Mouse (Mus musculus) MEL (cell line): ENCODE results near the gene Shisa4. TPM values are rescaled to one million over a fixed set of nuclear protein-coding genes. Genes with fewer than 3 reads are reported as not detected.

ENCODE experiments used
- DNase-seq: peaks from one replicate; pipeline ENCODE4 v3.0.0; 2011; ENCODE audit warnings: low read depth, low spot score
- H3K27ac ChIP-seq: 2 replicates; pipeline ENCODE4 v1.5.1; 2012; ENCODE audit warnings: low read depth, mild to moderate bottlenecking, control low read depth, low read length, moderate library complexity; ENCODE audit not compliant: control insufficient read depth
- H3K27me3 ChIP-seq, 2 experiments: fragments of 150-350 bp in 1 of 2; sonication (generic) in 1 of 2; 2 replicates each; pipeline ENCODE4 v1.6.1; 2012; ENCODE audit warnings: low read length in 2 of 2, mild to moderate bottlenecking in 2 of 2, improper control_type of control experiment in 1 of 2, moderate library complexity in 1 of 2; ENCODE audit not compliant: insufficient read depth in 2 of 2, control insufficient read depth in 1 of 2
- H3K36me3 ChIP-seq, 2 experiments: 2 replicates each; pipeline ENCODE4 v1.6.1; 2012 to 2014; ENCODE audit warnings: low read length in 2 of 2, improper control_type of control experiment in 1 of 2, inconsistent platforms in 1 of 2, mild to moderate bottlenecking in 1 of 2; ENCODE audit not compliant: insufficient read depth in 2 of 2, control insufficient read depth in 1 of 2
- H3K4me1 ChIP-seq, 2 experiments: fragments of 150-350 bp in 1 of 2; sonication (generic) in 1 of 2; 2 replicates each; pipeline ENCODE4 v1.6.1; 2012; ENCODE audit warnings: low read length in 2 of 2, improper control_type of control experiment in 1 of 2, mild to moderate bottlenecking in 1 of 2; ENCODE audit not compliant: insufficient read depth in 2 of 2, control insufficient read depth in 1 of 2
- H3K4me3 ChIP-seq, 2 experiments: fragments of 150-350 bp in 1 of 2; sonication (generic) in 1 of 2; 2 replicates each; pipeline ENCODE4 v1.5.1; 2012; ENCODE audit warnings: low read depth in 2 of 2, low read length in 2 of 2, mild to moderate bottlenecking in 2 of 2, moderate library complexity in 2 of 2, control low read depth in 1 of 2, improper control_type of control experiment in 1 of 2; ENCODE audit not compliant: control insufficient read depth in 1 of 2, insufficient read depth in 1 of 2
- H3K79me2 ChIP-seq: 2 replicates; pipeline ENCODE4 v1.6.1; 2012; ENCODE audit warnings: mild to moderate bottlenecking, low read length, moderate library complexity; ENCODE audit not compliant: control insufficient read depth, poor library complexity, insufficient read depth
- H3K9ac ChIP-seq: 2 replicates; pipeline ENCODE4 v1.6.1; 2012; ENCODE audit warnings: low read depth, mild to moderate bottlenecking, control low read depth, low read length, moderate library complexity; ENCODE audit not compliant: control insufficient read depth, poor library complexity, severe bottlenecking
- H3K9me3 ChIP-seq: fragments of 150-350 bp; sonication (generic); replicated peaks from 2 replicates; pipeline ENCODE4 v1.6.1; 2012; ENCODE audit warnings: mild to moderate bottlenecking, low read length, improper control_type of control experiment, moderate library complexity; ENCODE audit not compliant: insufficient read depth
- BHLHE40 ChIP-seq: IDR thresholded peaks from 2 replicates; pipeline ENCODE4 v1.6.1; 2012; ENCODE audit warnings: low read depth, mild to moderate bottlenecking, inconsistent platforms, low read length, improper control_type of control experiment, borderline replicate concordance
- CHD2 ChIP-seq: IDR thresholded peaks from 2 replicates; pipeline ENCODE4 v1.6.1; 2011; ENCODE audit warnings: low read length, improper control_type of control experiment
- ELF1 ChIP-seq: IDR thresholded peaks from 2 replicates; pipeline ENCODE4 v1.6.1; 2014; ENCODE audit warnings: low read depth, mild to moderate bottlenecking, inconsistent platforms, low read length, improper control_type of control experiment, moderate library complexity
- EP300 ChIP-seq, 2 experiments: IDR thresholded peaks; 2 replicates each; pipeline ENCODE4 v1.6.1; 2011; ENCODE audit warnings: improper control_type of control experiment in 2 of 2, low read length in 2 of 2, low read depth in 1 of 2, mild to moderate bottlenecking in 1 of 2
- ETS1 ChIP-seq: IDR thresholded peaks from 2 replicates; pipeline ENCODE4 v1.6.1; 2012; ENCODE audit warnings: low read depth, mild to moderate bottlenecking, inconsistent platforms, low read length, improper control_type of control experiment, moderate library complexity
- GABPA ChIP-seq: IDR thresholded peaks from 2 replicates; pipeline ENCODE4 v1.6.1; 2012; ENCODE audit warnings: low read depth, mild to moderate bottlenecking, inconsistent platforms, low read length, improper control_type of control experiment, moderate library complexity
- GATA1 ChIP-seq: IDR thresholded peaks from 2 replicates; pipeline ENCODE4 v1.6.1; 2011; ENCODE audit warnings: low read depth, low read length, improper control_type of control experiment
- JUND ChIP-seq: IDR thresholded peaks from 2 replicates; pipeline ENCODE4 v1.6.1; 2011; ENCODE audit warnings: low read depth, mild to moderate bottlenecking, improper control_type of control experiment, low read length
- MAX ChIP-seq: IDR thresholded peaks from 2 replicates; pipeline ENCODE4 v1.6.1; 2011; ENCODE audit warnings: low read length, improper control_type of control experiment
- MAZ ChIP-seq: IDR thresholded peaks from 2 replicates; pipeline ENCODE4 v1.6.1; 2012; ENCODE audit warnings: low read depth, mild to moderate bottlenecking, inconsistent platforms, low read length, improper control_type of control experiment
- NELFE ChIP-seq: IDR thresholded peaks from 2 replicates; pipeline ENCODE4 v1.6.1; 2011; ENCODE audit warnings: low read depth, low read length, improper control_type of control experiment
- NRF1 ChIP-seq: IDR thresholded peaks from 2 replicates; pipeline ENCODE4 v1.6.1; 2014; ENCODE audit warnings: low read depth, mild to moderate bottlenecking, inconsistent platforms, low read length, improper control_type of control experiment, moderate library complexity; ENCODE audit not compliant: poor library complexity, insufficient read depth, severe bottlenecking
- POLR2A ChIP-seq, 2 experiments: IDR thresholded peaks; 2 replicates each; pipeline ENCODE4 v1.6.1; 2011 to 2012; ENCODE audit warnings: low read length in 2 of 2, mild to moderate bottlenecking in 2 of 2, control low read depth in 1 of 2, improper control_type of control experiment in 1 of 2, low read depth in 1 of 2, moderate library complexity in 1 of 2; ENCODE audit not compliant: control insufficient read depth in 1 of 2, insufficient read depth in 1 of 2, poor library complexity in 1 of 2
- POLR2AphosphoS5 ChIP-seq: IDR thresholded peaks from 2 replicates; pipeline ENCODE4 v1.6.1; 2012; ENCODE audit warnings: low read depth, borderline replicate concordance, mild to moderate bottlenecking, inconsistent platforms, low read length, moderate library complexity, mixed read lengths
- RAD21 ChIP-seq: IDR thresholded peaks from 2 replicates; pipeline ENCODE4 v1.6.1; 2011; ENCODE audit warnings: mild to moderate bottlenecking, low read depth, low read length, improper control_type of control experiment
- RCOR1 ChIP-seq: IDR thresholded peaks from 2 replicates; pipeline ENCODE4 v1.6.1; 2012; ENCODE audit warnings: low read depth, mild to moderate bottlenecking, inconsistent platforms, low read length, improper control_type of control experiment
- TBP ChIP-seq: IDR thresholded peaks from 2 replicates; pipeline ENCODE4 v1.8.0; 2011; ENCODE audit warnings: low read depth, low read length, improper control_type of control experiment
- UBTF ChIP-seq: IDR thresholded peaks from 2 replicates; pipeline ENCODE4 v1.6.1; 2012; ENCODE audit warnings: low read depth, mild to moderate bottlenecking, inconsistent platforms, low read length, improper control_type of control experiment, moderate library complexity, borderline replicate concordance; ENCODE audit not compliant: insufficient read depth
- USF1 ChIP-seq: IDR thresholded peaks from 2 replicates; pipeline ENCODE4 v1.6.1; 2014; ENCODE audit warnings: low read depth, mild to moderate bottlenecking, inconsistent platforms, low read length, improper control_type of control experiment, moderate library complexity
- ZMIZ1 ChIP-seq: IDR thresholded peaks from 2 replicates; pipeline ENCODE4 v1.6.1; 2012; ENCODE audit warnings: low read depth, mild to moderate bottlenecking, inconsistent platforms, low read length, improper control_type of control experiment, moderate library complexity
- polyA plus RNA-seq, 2 experiments: library from polyadenylated mRNA; stranded (reverse) in 1 of 2; unstranded in 1 of 2; fragments of >175 nt in 1 of 2; fragments of >200 nt in 1 of 2; gene quantifications; 2 replicates each; pipeline versions ENCODE4 v1.2.1 to v1.2.4; 2012; ENCODE audit warnings: low replicate concordance in 2 of 2, low read depth in 1 of 2; ENCODE audit not compliant: insufficient read length in 2 of 2, insufficient read depth in 1 of 2, missing spikeins in 1 of 2
- total RNA-seq: library from RNA; depleted of rRNA; stranded (reverse); fragments of 300-350 nt; gene quantifications from 2 replicates; pipeline ENCODE4 v1.2.3, GENCODE M21; 2012; rRNA removed

Shisa4 gene
- total and polyA plus RNA-seq, 3 experiments: not detected

DNA sequence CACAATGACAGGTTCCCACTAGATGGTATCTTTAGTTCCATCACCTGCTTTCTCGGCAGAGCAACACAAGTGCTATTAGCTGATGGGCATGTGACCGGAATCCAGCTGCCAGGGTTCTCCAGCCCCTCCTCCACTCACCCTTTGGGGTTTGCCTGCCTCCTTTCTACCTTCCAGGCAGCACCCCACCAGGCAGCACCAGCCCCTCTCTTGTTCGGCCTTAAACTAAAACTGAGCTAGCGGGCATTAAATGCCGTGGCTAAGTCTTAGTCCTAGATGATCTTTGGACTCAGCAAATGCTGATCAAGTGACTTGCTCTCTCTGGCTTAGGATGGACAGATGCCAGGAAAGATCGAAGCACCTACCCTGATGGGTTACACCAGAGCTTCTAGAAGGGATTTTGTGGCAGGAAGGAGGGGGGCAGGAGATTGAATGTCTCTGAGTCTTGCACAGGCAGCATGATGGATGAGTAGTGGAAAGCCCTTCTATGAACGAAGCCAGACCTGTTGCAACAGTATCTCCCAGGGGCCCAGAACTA is 51.6 kb downstream of the Shisa4 start:
- no peaks in the 10 kb centered on the region for H3K36me3 ChIP-seq
- no peak for TF ChIP-seq MAZ
- no peak for TF ChIP-seq ELF1
- TF ChIP-seq POLR2AphosphoS5: no peak
- no peak for TF ChIP-seq USF1
- TF ChIP-seq NRF1: no peak
- TF ChIP-seq POLR2A (IDR thresholded peaks at IDR 0.05; ENCODE audit: control insufficient read depth in 1 of 2, insufficient read depth in 1 of 2, low read depth in 1 of 2, low read length in 2 of 2, poor library complexity in 1 of 2): no peak
- TF ChIP-seq TBP: no peak
- no peak for TF ChIP-seq NELFE
- TF ChIP-seq GATA1: no peak
- TF ChIP-seq ETS1: no peak
- TF ChIP-seq CHD2: no peak
- TF ChIP-seq MAX: no peak
- TF ChIP-seq ZMIZ1: no peak
- TF ChIP-seq BHLHE40: no peak
- no peak for TF ChIP-seq RCOR1
- TF ChIP-seq UBTF: no peak
- no peak for TF ChIP-seq EP300 (IDR thresholded peaks at IDR 0.05; ENCODE audit: low read depth in 1 of 2, low read length in 2 of 2)
- TF ChIP-seq JUND: no peak
- TF ChIP-seq GABPA: no peak
- no peak for TF ChIP-seq RAD21
- TF ChIP-seq, all 39 proteins: peak for 0
- H3K27me3 ChIP-seq: peaks cover 21 to 25% of the 10 kb centered on the region in 2 experiments
- no peaks in the 10 kb centered on the region for H3K79me2 ChIP-seq
- no peak overlapping the region for H3K27ac ChIP-seq
- H3K4me3 ChIP-seq: no peak overlapping the region
- no peaks in the 10 kb centered on the region for H3K4me1 ChIP-seq
- no peaks in the 10 kb centered on the region for H3K9me3 ChIP-seq
- DNase-seq: no peak
- H3K9ac ChIP-seq: no peak overlapping the region

Other genes starting within 250 kb of the Shisa4 start
- 173 and 202 TPM in 2 replicates for gene Ptpn7, start 242.5 kb downstream of the Shisa4 start, total RNA-seq
- gene Ptpn7, start 242.5 kb downstream of the Shisa4 start, polyA plus RNA-seq: 100 to 1,000 TPM in 1 of 2 experiments, not detected in 1; 215 TPM
- gene Arl8a, start 228.4 kb downstream of the Shisa4 start, total RNA-seq: 8.0 and 9.0 TPM in 2 replicates
- gene Arl8a, start 228.4 kb downstream of the Shisa4 start, polyA plus RNA-seq: 10 to 100 TPM in 1 of 2 experiments, not detected in 1; 47.7 TPM
- not detected in 2 replicates for gene Gpr37l1, start 207.6 kb downstream of the Shisa4 start, total RNA-seq
- gene Gpr37l1, start 207.6 kb downstream of the Shisa4 start, polyA plus RNA-seq: not detected
- gene Elf3, start 116.7 kb downstream of the Shisa4 start, total RNA-seq: not detected in 2 replicates
- not detected for gene Elf3, start 116.7 kb downstream of the Shisa4 start, polyA plus RNA-seq
- gene Rnpep, start 91.2 kb downstream of the Shisa4 start, total RNA-seq: 6.5 and 8.1 TPM in 2 replicates
- gene Rnpep, start 91.2 kb downstream of the Shisa4 start, polyA plus RNA-seq: 10 to 100 TPM in 1 of 2 experiments, not detected in 1; 17.4 TPM
- 177 and 182 TPM in 2 replicates for gene Timm17a, start 61.5 kb downstream of the Shisa4 start, total RNA-seq
- gene Timm17a, start 61.5 kb downstream of the Shisa4 start, polyA plus RNA-seq: 100 to 1,000 TPM in 1 of 2 experiments, not detected in 1; 315 TPM
- gene Lmod1, start 50.4 kb downstream of the Shisa4 start, total RNA-seq: not detected in 2 replicates
- not detected for gene Lmod1, start 50.4 kb downstream of the Shisa4 start, polyA plus RNA-seq
- 27.4 and 29.2 TPM in 2 replicates for gene Ipo9, start 55.3 kb upstream of the Shisa4 start, total RNA-seq
- gene Ipo9, start 55.3 kb upstream of the Shisa4 start, polyA plus RNA-seq: 10 to 100 TPM in 1 of 2 experiments, not detected in 1; 56.2 TPM
- 0.65 and 0.89 TPM in 2 replicates for gene Nav1, start 232.1 kb upstream of the Shisa4 start, total RNA-seq
- 1 to 10 TPM in 1 of 2 experiments, not detected in 1; 9.6 TPM for gene Nav1, start 232.1 kb upstream of the Shisa4 start, polyA plus RNA-seq